8 mouse cellular contexts compared by ENCODE assay signal in genomic region chrX:74353467-74353770, GRCm38 (mm10). TPM values are rescaled to one million over a fixed set of nuclear protein-coding genes. Genes with fewer than 3 reads are reported as not detected.
A peak's percentile ranks its signal among the peaks of the same experiment; 100 is the strongest.
DNase-seq lines count a peak whose midpoint lies in the region; ATAC-seq and TF ChIP-seq lines count a peak whose summit lies in the region.

Lage3 (minus strand) TSS chrX:74353618.

- in situ Hi-C loops in ES-E14 (cut with MboI; ENCODE audit: low sequenced_read_pairs in 2 of 2, unreplicated experiment in 2 of 2) = no loop called here

- intact Hi-C loops in heart, postnatal 25 days (cut with DNase I) = no loop called here

- H3K9me3 ChIP-seq in ES-E14 (ENCODE audit: control insufficient read depth, insufficient read depth, low read depth, low read length) = no peaks in the 10 kb centered on the region
- H3K9me3 ChIP-seq in forebrain, embryonic 16.5 days (ENCODE audit: control insufficient read depth, low read length) = no peaks in the 10 kb centered on the region

- peak within 1 kb of the TSS; percentile 82 to 85 for H3K4me3 ChIP-seq in ES-E14 (ENCODE audit: insufficient read depth in 1 of 2, low read depth in 1 of 2, low read length in 2 of 2, poor library complexity in 1 of 2, severe bottlenecking in 1 of 2)
- H3K4me3 ChIP-seq in forebrain, embryonic 16.5 days (replicated peaks; ENCODE audit: low read length) = peak within 1 kb of the TSS; percentile 49
- H3K4me3 ChIP-seq in lung, adult 2 months (replicated peaks; ENCODE audit: extremely low read depth, low read depth, low read length) = peak within 1 kb of the TSS; percentile 65

- H3K4me1 ChIP-seq in ES-E14 (ENCODE audit: control insufficient read depth in 2 of 2, insufficient read depth in 2 of 2, low read length in 2 of 2, poor library complexity in 1 of 2) = no peaks in the 10 kb centered on the region
- peaks cover 4% of the 10 kb centered on the region; the same call in 1 of the 2 replicates for H3K4me1 ChIP-seq in forebrain, embryonic 16.5 days (replicated peaks; ENCODE audit: control insufficient read depth, insufficient read depth, low read length)
- H3K4me1 ChIP-seq in lung, adult 2 months (ENCODE audit: control insufficient read depth, insufficient read depth, low read length) = peaks cover 5% of the 10 kb centered on the region

- H3K27ac ChIP-seq in ES-E14 (ENCODE audit: insufficient read depth, low read depth, low read length, poor library complexity, severe bottlenecking) = peak within 1 kb of the TSS; percentile 5; the same call in 1 of the 2 replicates
- H3K27ac ChIP-seq in forebrain, embryonic 16.5 days (ENCODE audit: low read length) = peak within 1 kb of the TSS; percentile 31; the same call in 1 of the 2 replicates

- TF ChIP-seq CTCF in lung, adult 2 months (IDR thresholded peaks at IDR 0.05; ENCODE audit: insufficient read depth, low read length) = no peak

- 18% methylated on average over 8 of the region's 22 CpGs for WGBS in forebrain, embryonic 16.5 days
- 38% methylated on average over 17 of the region's 22 CpGs for WGBS in lung, adult 2 months

- ATAC-seq in forebrain, embryonic 16.5 days = peak; percentile 92
- peak; percentile 80 for ATAC-seq in neutrophil, adult 5-6 weeks (ENCODE audit: extremely low read depth, insufficient number of reproducible peaks, low FRiP score, poor library complexity, severe bottlenecking)

- H3K36me3 ChIP-seq in ES-E14 (ENCODE audit: control insufficient read depth, insufficient read depth, low read length, poor library complexity, severe bottlenecking) = no peaks in the 10 kb centered on the region
- H3K36me3 ChIP-seq in forebrain, embryonic 16.5 days (ENCODE audit: control insufficient read depth, insufficient read depth) = no peaks in the 10 kb centered on the region

- no peaks in the 10 kb centered on the region for H3K27me3 ChIP-seq in forebrain, embryonic 16.5 days (replicated peaks; ENCODE audit: control insufficient read depth, insufficient read depth, low read length)

- peak; percentile 30 for DNase-seq in ES-E14 (ENCODE audit: low read depth, low spot score)
- peak; percentile 83 to 84 for DNase-seq in cerebellum, adult 18-20 months
- peak; percentile 72 for DNase-seq in heart, postnatal 25 days (ENCODE audit: low spot score)
- DNase-seq in layer of hippocampus, adult 18-20 months (ENCODE audit: low spot score in 2 of 2) = peak; percentile 67 to 79
- peak; percentile 69 for DNase-seq in lung, adult 2 months
- DNase-seq in testis, postnatal 14 days (ENCODE audit: low spot score) = peak; percentile 79

- H3K4me2 ChIP-seq in forebrain, embryonic 16.5 days (ENCODE audit: low read length) = peak within 1 kb of the TSS; percentile 64

- TF ChIP-seq POLR2A in lung, adult 2 months (IDR thresholded peaks at IDR 0.05; ENCODE audit: borderline replicate concordance, extremely low read depth, low read depth, low read length) = peak; percentile 73; the same call in 1 of the 2 replicates

- H3K9ac ChIP-seq in ES-E14 (ENCODE audit: insufficient read depth, low read depth, low read length, poor library complexity, severe bottlenecking) = peak within 1 kb of the TSS; percentile 74
- H3K9ac ChIP-seq in forebrain, embryonic 16.5 days (replicated peaks; ENCODE audit: low read depth, low read length) = peak within 1 kb of the TSS; percentile 57

TF ChIP-seq in ES-E14, 5 proteins besides CTCF, POLR2A, EP300 and RAD21:
- TF ChIP-seq CHD2 (IDR thresholded peaks at IDR 0.05; ENCODE audit: low read depth, low read length) (no peak), HCFC1 (IDR thresholded peaks at IDR 0.05; ENCODE audit: borderline replicate concordance, insufficient read depth, low read length) (no peak), ZC3H11A (IDR thresholded peaks at IDR 0.05; ENCODE audit: borderline replicate concordance, low read depth, low read length) (no peak), MAFK (IDR thresholded peaks at IDR 0.05; ENCODE audit: insufficient read depth, low read depth, low read length) (no peak), ZNF384 (IDR thresholded peaks at IDR 0.05; ENCODE audit: low read depth, low read length) (no peak)

RNA-seq across cellular contexts. Expression of gene Lage3, which starts in this region (rescaled TPM):
- 64.6 and 71.1 TPM in 2 replicates for total RNA-seq in ES-E14 (2012; rRNA removed)
- 68.0 and 81.6 TPM in 2 replicates for polyA plus RNA-seq in forebrain, embryonic 16.5 days (2015; fragmentation: Nextera tagmentation; extraction: Ambion mirVana)
- 10 to 100 TPM; 30.6 to 36.7 TPM for total RNA-seq in heart, postnatal 25 days (2021)
- 10 to 100 TPM; 19.7 to 24.0 TPM for total RNA-seq in layer of hippocampus, adult 18-20 months (2021)
- 31.8 and 42.1 TPM in 2 replicates for polyA plus RNA-seq in lung, adult 2 months (2012; rRNA removed)
- 3.6 and 4.5 TPM in 2 replicates for total RNA-seq in neutrophil, adult 5-6 weeks (2017)

Comparison
In these comparisons a context has a peak if more than half of its experiments do, and no peak if none do; other contexts are left out.
1. Peak in every context shown above with its lines: DNase-seq, ATAC-seq, H3K4me3 ChIP-seq and H3K27ac ChIP-seq.
2. DNase-seq: peak in every context shown above with its lines; median percentile 84 in cerebellum, adult 18-20 months; 79 in testis, postnatal 14 days; 73 in layer of hippocampus, adult 18-20 months; 72 in heart, postnatal 25 days; 69 in lung, adult 2 months; 30 in ES-E14.